Mouse (Mus musculus): Measurements from ENCODE around the gene Vav2.

Gene Vav2

DNA sequence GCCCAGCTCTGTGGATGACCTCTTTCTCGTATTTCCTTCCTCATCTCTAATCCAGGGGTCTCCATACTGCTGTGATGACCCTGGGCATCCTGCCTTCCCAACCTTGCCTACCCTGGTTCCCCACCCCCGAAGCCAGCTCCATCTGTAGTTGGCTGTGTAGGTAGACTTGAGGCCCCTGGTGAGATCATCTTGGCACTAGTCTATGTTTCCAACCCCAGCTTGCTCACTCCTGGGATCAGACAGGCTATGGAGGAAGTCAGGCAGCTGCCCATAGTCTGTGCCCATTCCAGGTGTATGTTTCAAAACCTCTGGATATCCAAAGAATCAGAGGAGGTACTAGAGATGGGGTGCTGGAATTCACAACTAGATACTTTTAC is 179.4 kb downstream of the Vav2 start:
- DNase-seq, result no peak

DNA sequence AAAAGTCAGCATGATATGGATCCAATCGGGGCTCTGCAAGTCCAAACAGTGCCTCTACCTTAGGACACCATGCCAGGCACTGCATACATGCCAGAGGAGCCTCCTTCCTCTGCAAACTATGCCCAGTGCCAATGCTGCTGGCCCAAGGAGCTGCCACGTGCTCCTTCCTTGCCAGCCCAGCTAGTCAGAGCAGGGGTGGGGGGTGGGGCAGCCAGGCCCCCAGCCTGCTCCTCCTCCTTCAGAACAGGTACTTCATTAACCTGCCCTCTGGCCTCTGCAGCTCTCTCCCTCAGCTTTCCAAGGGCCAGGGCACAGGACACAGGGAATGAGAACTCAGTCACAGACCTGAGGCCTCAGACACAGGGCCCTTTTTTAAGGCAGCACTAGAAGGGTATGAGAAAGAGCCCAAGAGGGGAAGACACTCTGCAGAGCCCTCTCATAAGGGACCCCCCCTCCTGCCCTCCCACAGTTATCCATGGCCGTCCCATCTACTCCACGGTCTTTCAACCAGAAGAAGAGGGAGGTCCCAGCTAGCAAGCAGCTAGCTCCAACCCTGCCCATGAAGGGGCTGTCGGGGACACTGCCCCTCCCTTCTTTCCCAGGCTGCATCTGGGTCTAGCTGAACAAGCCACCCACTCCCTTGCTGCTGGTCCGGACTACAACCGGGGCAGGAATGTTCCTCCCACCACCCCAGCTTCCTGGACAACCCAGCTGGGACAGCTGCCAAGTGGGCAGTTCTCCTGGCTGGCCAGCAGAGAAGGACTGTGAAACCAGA is 179.9 kb downstream of the Vav2 start:
- DNase-seq, result no peak

DNA sequence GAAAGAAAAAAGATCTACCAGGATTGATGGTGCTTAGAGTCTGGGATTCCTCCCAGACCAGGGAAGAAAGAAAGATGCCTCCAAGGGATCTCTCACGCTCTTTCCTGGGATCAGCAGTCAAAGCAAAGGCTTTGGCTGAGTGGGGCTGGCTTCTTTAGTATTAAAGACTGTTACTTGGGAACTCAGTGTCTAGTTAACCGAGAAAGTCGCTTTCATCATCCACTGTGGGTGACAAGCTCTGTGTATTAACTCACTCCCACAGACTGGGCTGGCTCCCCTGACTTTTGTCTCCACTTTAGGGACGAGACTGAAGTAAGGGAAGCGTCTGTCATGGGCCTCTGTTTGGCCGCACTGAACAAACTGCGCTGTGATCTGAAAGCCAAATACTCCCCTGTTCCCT is 180.9 kb downstream of the Vav2 start:
- no peak for DNase-seq

GRCm38 (mm10) chr2:27237342-27237741 is 189.5 kb downstream of the Vav2 start:
- peak; percentile 86 for DNase-seq

GRCm38 (mm10) chr2:27235729-27236128 is 191.1 kb downstream of the Vav2 start:
- DNase-seq, result peak; percentile 88

- DNase-seq, result no peak
Measured at GRCm38 (mm10) chr2:27232376-27232775, 194.5 kb downstream of the Vav2 start.

GRCm38 (mm10) chr2:27229481-27230105 is 197.2 kb downstream of the Vav2 start:
- no peak for DNase-seq

DNA sequence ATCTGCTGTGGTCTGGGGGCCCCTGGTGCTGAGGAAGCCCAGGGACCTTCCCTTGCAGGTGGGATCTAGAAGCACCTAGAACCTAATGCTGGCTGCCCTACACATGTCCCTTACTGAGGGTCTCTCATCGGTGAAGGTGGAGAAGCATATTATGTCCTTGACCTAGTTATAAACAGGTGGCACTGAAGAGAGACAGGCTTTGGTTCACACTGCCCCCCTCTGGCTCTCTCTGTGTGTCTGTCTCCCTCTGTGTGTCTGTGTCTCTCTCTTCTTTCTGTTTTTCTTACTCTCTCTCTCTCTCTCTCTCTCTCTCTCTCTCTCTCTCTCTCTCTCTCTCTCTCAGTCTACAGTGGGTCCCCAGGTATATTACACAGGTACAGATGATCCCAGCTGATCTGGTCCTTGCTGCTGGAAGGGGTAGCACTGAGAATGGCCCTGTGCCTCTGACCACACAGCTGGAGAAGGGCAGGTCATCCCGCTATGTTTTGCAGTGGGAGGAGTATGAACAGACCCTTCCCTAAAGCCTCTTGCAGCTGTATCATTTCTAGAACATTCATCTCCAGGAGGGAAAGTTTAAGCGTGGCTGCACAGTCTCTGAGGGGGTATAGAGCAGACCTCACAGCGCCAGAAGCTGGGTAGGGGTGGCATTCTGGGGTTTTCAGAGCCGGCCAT is 197.9 kb downstream of the Vav2 start:
- DNase-seq, result peak; percentile 74

- no peak for DNase-seq
Measured at GRCm38 (mm10) chr2:27226572-27226971, 200.3 kb downstream of the Vav2 start.

- no peak for DNase-seq
Measured at GRCm38 (mm10) chr2:27223012-27223421, 203.8 kb downstream of the Vav2 start.

DNA sequence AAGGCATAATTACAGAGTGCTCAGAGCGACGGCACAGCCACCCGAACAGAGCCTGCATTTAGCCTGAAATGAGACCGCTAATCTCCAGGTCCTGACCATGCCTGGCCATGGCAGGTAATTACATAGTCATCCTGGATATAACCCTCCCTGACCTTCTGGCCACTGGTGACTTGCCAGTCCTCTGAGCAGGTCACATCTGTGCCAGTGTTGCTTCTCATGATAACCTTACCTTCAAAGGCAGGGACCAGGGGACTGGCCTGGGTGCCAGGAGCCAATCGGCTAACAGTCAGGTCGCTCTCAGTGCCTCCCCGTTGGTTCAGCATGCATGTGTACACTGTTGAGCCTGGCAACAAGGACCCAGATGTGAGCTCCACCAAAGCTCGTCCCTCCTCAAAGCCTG is 208.3 kb downstream of the Vav2 start:
- no peak for DNase-seq

GRCm38 (mm10) chr2:27218121-27218544 is 208.7 kb downstream of the Vav2 start:
- no peak for DNase-seq

DNA sequence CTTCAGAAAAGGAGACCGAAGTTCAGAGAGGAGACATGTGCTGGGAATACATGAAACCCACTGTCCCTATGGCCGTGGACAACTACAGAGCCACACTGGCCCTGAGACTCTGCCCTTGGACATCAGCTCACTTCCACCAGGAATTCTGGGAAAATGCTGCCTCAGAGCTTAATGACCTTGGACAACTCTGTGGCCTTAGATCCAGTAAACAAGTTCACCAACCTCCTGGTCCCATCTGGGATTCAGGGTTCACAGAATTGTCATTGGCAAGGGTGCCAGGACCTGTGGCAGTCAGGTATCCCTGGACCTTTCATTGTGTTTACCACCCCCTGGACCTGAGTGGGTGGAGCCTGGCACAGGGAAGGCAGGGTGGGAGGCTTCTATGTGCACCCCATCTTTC is 211.3 kb downstream of the Vav2 start:
- DNase-seq, result no peak

All from thymus, postnatal 4 days (tissue).